Comparison of ENCODE assay signal across 8 mouse cellular contexts in the genomic region with DNA sequence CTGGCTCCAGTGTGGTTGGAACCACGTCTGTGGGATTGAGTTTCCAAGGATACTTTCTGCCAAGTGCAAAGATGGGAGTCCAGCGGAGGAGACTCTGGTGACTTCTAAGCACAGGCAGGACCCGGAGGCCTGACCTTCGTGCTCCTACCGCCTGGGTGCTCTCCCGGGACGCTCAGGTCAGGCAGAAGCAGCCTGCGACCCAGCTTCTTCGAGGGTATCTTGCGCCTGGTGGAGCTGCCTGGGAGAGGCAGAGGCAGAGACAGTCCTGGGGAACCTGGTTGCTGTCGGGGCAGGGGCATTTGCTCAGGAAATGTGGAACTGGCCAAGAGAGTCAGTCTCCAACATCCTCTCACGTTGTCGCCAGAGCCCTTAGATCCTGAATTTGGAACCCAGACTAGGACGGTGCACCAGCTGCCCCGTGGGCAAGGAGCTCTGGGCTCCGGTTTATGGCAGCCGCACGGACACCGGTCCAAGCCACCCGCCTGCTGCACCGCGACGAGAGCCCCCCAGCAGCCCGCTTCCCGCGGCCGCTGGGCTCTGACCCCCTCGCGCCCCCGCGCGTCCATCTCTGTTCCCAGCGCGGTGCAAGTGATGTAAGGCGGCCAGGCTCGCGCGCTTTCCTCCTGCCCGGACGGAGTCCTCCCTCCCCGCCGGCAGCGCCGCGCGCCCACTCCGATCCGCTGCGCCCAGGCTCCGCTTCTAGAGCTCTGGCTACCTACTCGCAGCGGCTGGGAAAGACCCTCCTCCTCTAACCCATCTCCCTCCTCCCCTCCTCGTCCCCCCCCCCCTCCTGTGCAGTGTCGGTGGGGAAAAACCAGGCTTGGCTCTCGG. TPM values are rescaled to one million over a fixed set of nuclear protein-coding genes. Genes with fewer than 3 reads are reported as not detected.
DNase-seq lines count a peak whose midpoint lies in the region; ATAC-seq and TF ChIP-seq lines count a peak whose summit lies in the region.

No protein-coding gene starts in this region.

- WGBS in hindbrain, embryonic 15.5 days: 4% methylated on average over 52 of the region's 55 CpGs
- WGBS in lung, postnatal 0 days: 4% methylated on average over 47 of the region's 55 CpGs

- peak overlapping the region; percentile 96 for H3K4me2 ChIP-seq in hindbrain, embryonic 15.5 days
- H3K4me2 ChIP-seq in lung, postnatal 0 days (replicated peaks; ENCODE audit: low read depth, low read length): peak overlapping the region; percentile 42

- no peaks in the 10 kb centered on the region for H3K36me3 ChIP-seq in hindbrain, embryonic 15.5 days
- no peaks in the 10 kb centered on the region for H3K36me3 ChIP-seq in lung, postnatal 0 days (ENCODE audit: insufficient read depth, low read length)

- no peaks in the 10 kb centered on the region for H3K9me3 ChIP-seq in hindbrain, embryonic 15.5 days
- H3K9me3 ChIP-seq in lung, postnatal 0 days (ENCODE audit: low read length): no peaks in the 10 kb centered on the region

- no peak overlapping the region for H3K27ac ChIP-seq in hindbrain, embryonic 15.5 days (replicated peaks)
- no peak overlapping the region for H3K27ac ChIP-seq in lung, postnatal 0 days (ENCODE audit: low read length)

- TF ChIP-seq EP300 in lung, postnatal 0 days (IDR thresholded peaks at IDR 0.05): no peak

- ATAC-seq in hindbrain, embryonic 15.5 days (ENCODE audit: low FRiP score, low read depth): peak; percentile 94
- no peak for ATAC-seq in lung, postnatal 0 days

- peak; percentile 41 for DNase-seq in adrenal gland, postnatal 10 days
- no peak for DNase-seq in adrenal gland, adult 8-10 months
- DNase-seq in thymus, postnatal 14 days: peak; percentile 4
- DNase-seq in thymus, postnatal 10 days (ENCODE audit: low spot score in 2 of 2): no peak
- peak; percentile 8 for DNase-seq in lung, postnatal 0 days (ENCODE audit: low spot score)
- peak; percentile 63 for DNase-seq in ovary, postnatal 36 days (ENCODE audit: low spot score)
- DNase-seq in urinary bladder, postnatal 25 days (ENCODE audit: low spot score): no peak

- peak overlapping the region; percentile 53 for H3K9ac ChIP-seq in hindbrain, embryonic 15.5 days
- H3K9ac ChIP-seq in lung, postnatal 0 days (replicated peaks; ENCODE audit: low read depth): no peak overlapping the region

- H3K4me1 ChIP-seq in hindbrain, embryonic 15.5 days (replicated peaks): no peaks in the 10 kb centered on the region
- no peaks in the 10 kb centered on the region for H3K4me1 ChIP-seq in lung, postnatal 0 days (ENCODE audit: insufficient read depth, low read depth, low read length)

- peaks cover 13% of the 10 kb centered on the region for H3K27me3 ChIP-seq in hindbrain, embryonic 15.5 days
- H3K27me3 ChIP-seq in lung, postnatal 0 days (replicated peaks; ENCODE audit: insufficient read depth, low read length): 0 out of 2 replicates have a peak, but pooled peaks cover 9% of the 10 kb centered on the region

- H3K4me3 ChIP-seq in hindbrain, embryonic 15.5 days: peak overlapping the region; percentile 58
- no peak overlapping the region for H3K4me3 ChIP-seq in lung, postnatal 0 days (ENCODE audit: low read depth, low read length)

- no peak for TF ChIP-seq CTCF in lung, postnatal 0 days (IDR thresholded peaks at IDR 0.05)

RNA-seq across cellular contexts. Expression of a gene that starts 0.9 kb away (rescaled TPM):
- under 1 TPM; 0.09 TPM for total RNA-seq in adrenal gland, postnatal 10 days (2021)
- not detected for total RNA-seq in adrenal gland, adult 8-10 months (2022)
- polyA plus RNA-seq in hindbrain, embryonic 15.5 days (2015; fragmentation: Nextera tagmentation; extraction: Ambion mirVana): 0.60 and 1.1 TPM in 2 replicates
- 0.05 and 0.23 TPM in 2 replicates for polyA plus RNA-seq in lung, postnatal 0 days (2015; fragmentation: Nextera tagmentation; extraction: Ambion mirVana)

Comparison
In these comparisons a context has a peak if more than half of its experiments do, and no peak if none do; other contexts are left out.
1. DNase-seq: peak in adrenal gland, postnatal 10 days (single experiment), thymus, postnatal 14 days (single experiment), lung, postnatal 0 days (single experiment) and ovary, postnatal 36 days (single experiment); none in adrenal gland, adult 8-10 months (single experiment), thymus, postnatal 10 days (0 of 2) and urinary bladder, postnatal 25 days (single experiment).